Mouse (Mus musculus) urinary bladder, postnatal 25 days (tissue): ENCODE measurements around the gene Dclk2.

Experiments
- DNase-seq: peaks from one replicate; pipeline ENCODE4 v3.0.0; 2022; ENCODE audit warnings: low spot score

Gene Dclk2

GRCm38 (mm10) chr3:86894491-86894890 lies 26.2 kb downstream of the Dclk2 start:
- no peak for DNase-seq

- no peak for DNase-seq
Observed at GRCm38 (mm10) chr3:86887512-86887911, 33.1 kb downstream of the Dclk2 start.

GRCm38 (mm10) chr3:86885180-86885579 lies 35.5 kb downstream of the Dclk2 start:
- DNase-seq = no peak

- no peak for DNase-seq
Observed at GRCm38 (mm10) chr3:86884481-86884880, 36.2 kb downstream of the Dclk2 start.

GRCm38 (mm10) chr3:86883985-86884384 lies 36.7 kb downstream of the Dclk2 start:
- no peak for DNase-seq

- DNase-seq = no peak
Observed at GRCm38 (mm10) chr3:86875912-86876311, 44.7 kb downstream of the Dclk2 start.

GRCm38 (mm10) chr3:86873092-86873600 lies 47.5 kb downstream of the Dclk2 start:
- no peak for DNase-seq

GRCm38 (mm10) chr3:86870952-86871351 lies 49.7 kb downstream of the Dclk2 start:
- DNase-seq = no peak

GRCm38 (mm10) chr3:86870411-86870810 lies 50.2 kb downstream of the Dclk2 start:
- DNase-seq = no peak

GRCm38 (mm10) chr3:86868721-86869120 lies 51.9 kb downstream of the Dclk2 start:
- DNase-seq = no peak

GRCm38 (mm10) chr3:86863327-86864008 lies 57.2 kb downstream of the Dclk2 start:
- no peak for DNase-seq

GRCm38 (mm10) chr3:86862939-86863311 lies 57.7 kb downstream of the Dclk2 start:
- no peak for DNase-seq

- no peak for DNase-seq
Observed at GRCm38 (mm10) chr3:86862245-86862938, 58.3 kb downstream of the Dclk2 start.

GRCm38 (mm10) chr3:86859791-86860190 lies 60.9 kb downstream of the Dclk2 start:
- no peak for DNase-seq

- no peak for DNase-seq
Observed at GRCm38 (mm10) chr3:86858699-86859098, 62.0 kb downstream of the Dclk2 start.

GRCm38 (mm10) chr3:86857833-86858398 lies 62.7 kb downstream of the Dclk2 start:
- DNase-seq = no peak

- DNase-seq = no peak
Observed at GRCm38 (mm10) chr3:86852867-86853266, 67.8 kb downstream of the Dclk2 start.

GRCm38 (mm10) chr3:86851131-86851530 lies 69.5 kb downstream of the Dclk2 start:
- DNase-seq = no peak

GRCm38 (mm10) chr3:86850394-86851030 lies 70.1 kb downstream of the Dclk2 start:
- DNase-seq = no peak

GRCm38 (mm10) chr3:86849337-86849736 lies 71.3 kb downstream of the Dclk2 start:
- DNase-seq = no peak

GRCm38 (mm10) chr3:86847536-86847935 lies 73.1 kb downstream of the Dclk2 start:
- no peak for DNase-seq

GRCm38 (mm10) chr3:86846036-86846435 lies 74.6 kb downstream of the Dclk2 start:
- no peak for DNase-seq

GRCm38 (mm10) chr3:86845578-86845977 lies 75.1 kb downstream of the Dclk2 start:
- no peak for DNase-seq
